Mouse (Mus musculus) granulocyte monocyte progenitor cell, adult 5-6 weeks (primary cell): Measurements from ENCODE around the gene St6galnac3. TPM values are rescaled to one million over a fixed set of nuclear protein-coding genes. Genes with fewer than 3 reads are reported as not detected.

Experiments used
- ATAC-seq: replicated peaks from 2 replicates; pipeline ENCODE4 v1.8.0; 2016; ENCODE audit warnings: mild to moderate bottlenecking, moderate TSS enrichment, inconsistent platforms; ENCODE audit not compliant: poor library complexity, severe bottlenecking
- total RNA-seq, 2 experiments: library from RNA; stranded (forward) in 1 of 2; stranded (reverse) in 1 of 2; fragments of 200-712, 200-1000 nt in 1 of 2; fragments of >200 nt in 1 of 2; fragmentation: Nextera tagmentation in 1 of 2; gene quantifications; 2 replicates each; pipeline ENCODE4 v1.2.3; 2014 to 2017

The St6galnac3 gene
- total RNA-seq, 2 experiments from 2014 or later: 0.31 to 4.2 TPM

- no peak for ATAC-seq
Measured at GRCm38 (mm10) chr3:153485176-153485575, 239.8 kb downstream of the St6galnac3 start.

- no peak for ATAC-seq
Measured at GRCm38 (mm10) chr3:153484701-153485100, 240.3 kb downstream of the St6galnac3 start.

GRCm38 (mm10) chr3:153483691-153484090, 241.3 kb downstream of the St6galnac3 start:
- ATAC-seq: no peak

GRCm38 (mm10) chr3:153482098-153482497, 242.9 kb downstream of the St6galnac3 start:
- no peak for ATAC-seq

GRCm38 (mm10) chr3:153481012-153481411, 244.0 kb downstream of the St6galnac3 start:
- 0 out of 2 replicates have a peak, but pooled peaks have one; percentile 10 for ATAC-seq

GRCm38 (mm10) chr3:153480636-153481006, 244.4 kb downstream of the St6galnac3 start:
- ATAC-seq: peak; percentile 84

- peak; percentile 74 for ATAC-seq
Measured at GRCm38 (mm10) chr3:153480005-153480635, 244.9 kb downstream of the St6galnac3 start.

DNA sequence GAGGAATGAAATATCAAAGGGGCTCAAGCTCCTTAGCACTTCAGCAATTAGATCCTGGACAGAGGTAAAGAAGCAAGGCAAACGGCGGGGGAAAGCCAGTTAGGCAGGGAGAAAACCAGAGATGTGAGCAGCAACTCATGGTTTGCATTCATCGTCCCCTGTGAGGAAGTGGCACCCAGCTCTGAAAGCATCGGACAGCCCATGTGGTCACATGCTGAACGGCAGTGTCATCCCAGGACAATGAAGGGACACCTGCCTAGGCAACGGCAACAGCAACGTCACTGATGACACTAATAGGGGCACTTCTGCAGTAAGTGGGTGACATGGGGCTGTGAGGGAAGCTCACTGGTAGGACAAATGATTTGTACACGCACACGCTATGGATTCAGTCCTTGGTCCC, 249.1 kb downstream of the St6galnac3 start:
- peak; percentile 20; the same call in 1 of the 2 replicates for ATAC-seq

DNA sequence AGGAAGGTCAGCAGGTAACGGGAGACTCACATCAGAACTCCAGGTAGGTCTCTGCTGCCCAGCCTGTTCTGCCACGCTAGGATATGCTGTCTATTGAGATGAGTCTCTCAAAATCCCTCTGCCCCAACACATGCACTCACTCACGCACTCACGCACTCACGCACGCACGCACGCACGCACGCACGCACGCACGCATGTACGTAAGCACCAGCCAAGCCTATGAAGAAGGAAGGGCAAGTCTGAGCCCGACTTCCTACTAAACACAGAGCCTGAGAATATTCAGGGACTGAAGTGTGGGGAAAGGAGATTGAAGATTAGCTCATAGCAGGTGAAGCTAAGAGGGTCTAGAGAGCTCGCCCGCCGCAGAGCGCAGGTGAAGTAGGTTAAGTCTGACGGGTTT, 249.5 kb downstream of the St6galnac3 start:
- ATAC-seq: no peak

GRCm38 (mm10) chr3:153472583-153473471, 252.1 kb downstream of the St6galnac3 start:
- ATAC-seq: no peak

DNA sequence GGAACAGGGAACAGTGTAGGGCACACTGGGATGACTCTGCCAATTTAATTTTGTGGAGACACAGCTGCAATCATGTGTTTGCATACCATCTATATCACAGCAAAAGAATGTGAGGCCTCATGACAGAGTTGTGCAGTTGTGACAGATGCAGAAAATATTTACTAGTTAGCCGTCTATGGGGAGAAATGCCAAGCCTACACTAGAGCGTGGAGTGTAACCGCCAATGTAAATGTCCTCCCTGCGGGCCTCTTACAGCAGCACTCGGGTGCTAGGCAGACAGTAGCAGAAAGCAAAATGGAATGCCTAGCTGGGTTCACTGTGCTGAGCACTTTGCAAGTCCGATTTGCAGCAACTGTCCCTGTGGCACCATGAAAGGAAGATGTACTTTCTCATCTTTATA, 261.1 kb downstream of the St6galnac3 start:
- no peak for ATAC-seq

DNA sequence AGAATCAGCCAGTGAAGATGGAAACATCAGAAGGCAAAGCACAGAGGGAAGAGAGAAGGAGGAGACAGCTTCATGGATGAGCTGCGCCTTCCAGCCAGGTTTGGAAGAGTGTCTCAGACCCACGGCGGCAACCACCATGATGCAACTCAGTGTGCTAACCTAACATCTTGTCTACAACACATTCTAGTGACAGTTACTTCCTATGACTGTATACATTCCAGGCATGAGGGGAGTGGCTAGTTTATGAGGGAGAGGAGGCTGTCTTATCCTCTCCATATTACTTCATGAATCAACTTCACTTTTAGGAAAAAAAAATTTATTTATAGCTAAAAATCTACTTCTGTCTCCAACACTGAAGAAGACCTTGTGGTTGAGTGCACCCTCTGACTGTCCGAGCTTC, 264.8 kb downstream of the St6galnac3 start:
- ATAC-seq: no peak

DNA sequence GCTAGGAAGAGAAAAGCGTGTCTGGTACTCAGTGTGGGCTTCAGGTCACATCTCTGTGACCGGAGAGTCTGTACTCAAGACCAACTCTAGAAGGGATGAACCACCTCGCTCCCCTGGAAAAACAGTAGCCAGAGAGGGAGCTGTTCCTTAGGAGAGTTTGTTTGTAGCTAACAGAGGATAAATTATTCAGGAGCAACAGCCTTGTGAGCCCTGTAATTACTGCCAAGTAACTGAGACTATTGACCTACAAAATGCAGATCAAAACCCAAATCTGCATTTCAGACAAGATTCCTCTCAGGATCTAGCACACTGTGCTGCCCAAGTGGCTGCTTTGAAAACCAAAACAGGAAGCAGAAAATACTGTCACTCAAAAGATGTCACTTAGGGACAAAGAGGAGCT, 266.4 kb downstream of the St6galnac3 start:
- ATAC-seq: no peak

DNA sequence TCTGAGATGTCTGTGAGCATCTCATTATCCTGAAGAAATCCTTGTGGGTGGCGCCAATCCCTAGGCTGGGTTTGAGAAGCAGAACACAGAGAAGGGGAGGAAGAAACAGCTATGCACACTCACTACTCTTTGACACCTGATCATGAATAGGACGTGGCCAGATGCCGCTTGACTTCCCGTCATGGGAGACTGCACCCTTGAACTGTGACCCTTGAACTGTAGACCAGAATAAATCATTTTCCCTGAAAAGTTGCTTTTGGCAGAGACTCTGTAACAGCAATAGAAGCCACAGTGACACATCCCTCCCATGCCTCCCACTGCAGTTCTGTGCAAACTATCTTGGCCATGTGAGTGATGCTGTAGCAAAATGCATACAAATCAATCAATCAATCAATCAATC, 267.3 kb downstream of the St6galnac3 start:
- no peak for ATAC-seq

DNA sequence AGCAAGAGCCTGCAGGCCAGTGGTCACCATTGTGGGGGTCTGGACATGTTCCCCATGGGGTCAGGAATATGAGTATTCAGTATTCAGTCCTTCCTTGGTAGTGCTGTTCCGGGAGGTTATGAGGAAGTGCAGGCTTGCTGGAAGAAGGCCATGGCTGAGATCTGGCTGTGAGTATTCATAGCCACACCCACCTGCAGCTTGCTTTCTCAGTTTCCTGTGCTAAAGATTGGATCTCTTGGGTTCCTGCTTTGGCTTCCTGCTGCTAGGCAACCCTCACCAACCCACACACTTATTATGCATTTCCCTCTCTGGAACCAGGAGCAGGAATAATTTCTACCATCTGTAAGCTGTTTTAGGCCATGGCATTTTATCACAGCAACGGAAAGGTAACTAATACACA, 267.8 kb downstream of the St6galnac3 start:
- ATAC-seq: peak; percentile 87

DNA sequence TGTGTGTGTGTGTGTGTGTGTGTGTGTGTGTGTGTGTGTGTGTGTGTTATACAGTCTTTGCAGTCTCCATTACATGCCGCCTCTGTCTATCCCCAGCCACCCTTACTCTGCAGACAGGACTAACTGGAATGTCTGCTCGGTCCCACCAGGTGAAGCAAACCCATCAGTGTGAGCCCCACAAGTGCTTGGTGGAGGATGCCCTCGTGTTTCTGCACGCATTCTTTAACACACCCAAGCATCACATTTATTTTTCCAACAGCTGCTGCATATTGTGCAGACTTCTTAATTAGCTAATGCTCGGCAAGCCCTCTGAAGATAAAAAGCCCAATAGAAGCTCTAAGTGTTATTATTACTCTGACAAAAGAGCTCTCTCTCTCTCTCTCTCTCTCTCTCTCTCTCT, 268.7 kb downstream of the St6galnac3 start:
- no peak for ATAC-seq

DNA sequence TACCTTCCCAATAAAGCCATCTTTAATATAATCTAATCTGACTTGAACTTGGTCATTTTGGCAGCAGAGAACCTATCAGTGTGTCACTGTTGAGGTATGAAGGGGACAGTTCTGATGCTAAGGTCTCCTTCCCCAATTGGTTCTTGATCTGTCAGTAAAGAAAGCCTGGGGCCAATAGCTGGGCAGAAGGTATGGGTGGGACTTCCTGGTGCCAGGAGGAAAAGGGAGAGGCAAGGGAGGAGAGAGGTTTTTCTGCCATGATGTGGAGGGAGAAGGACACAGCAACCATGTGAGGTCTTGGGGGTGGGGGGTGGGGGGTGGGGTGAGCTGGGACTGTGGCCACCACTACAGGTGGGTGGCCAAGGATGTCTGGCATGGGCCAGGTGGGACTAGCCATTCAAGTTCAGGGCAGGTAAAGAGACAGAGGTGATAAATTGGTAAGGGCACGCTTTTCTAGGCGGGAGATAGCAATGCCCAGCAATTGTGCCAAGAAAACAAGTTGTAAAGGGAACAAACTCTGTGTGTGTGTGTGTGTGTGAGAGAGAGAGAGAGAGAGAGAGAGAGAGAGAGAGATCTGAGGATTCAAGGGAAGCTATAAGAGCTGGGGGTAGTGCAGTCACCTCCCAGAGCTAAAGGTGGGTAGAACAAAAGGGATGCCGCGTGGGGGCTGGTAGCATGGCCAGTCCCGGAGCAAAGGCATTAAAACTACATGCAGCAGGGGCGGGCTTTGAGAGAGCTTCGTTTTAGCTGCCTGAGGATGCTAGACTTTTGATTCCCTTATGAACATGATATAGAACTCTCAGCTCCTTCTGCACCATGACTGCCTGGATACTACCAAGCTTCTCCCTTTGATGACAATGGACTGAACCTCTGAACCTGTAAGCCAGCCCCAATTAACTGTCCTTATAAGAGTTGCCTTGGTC, 271.6 kb downstream of the St6galnac3 start:
- ATAC-seq: no peak

DNA sequence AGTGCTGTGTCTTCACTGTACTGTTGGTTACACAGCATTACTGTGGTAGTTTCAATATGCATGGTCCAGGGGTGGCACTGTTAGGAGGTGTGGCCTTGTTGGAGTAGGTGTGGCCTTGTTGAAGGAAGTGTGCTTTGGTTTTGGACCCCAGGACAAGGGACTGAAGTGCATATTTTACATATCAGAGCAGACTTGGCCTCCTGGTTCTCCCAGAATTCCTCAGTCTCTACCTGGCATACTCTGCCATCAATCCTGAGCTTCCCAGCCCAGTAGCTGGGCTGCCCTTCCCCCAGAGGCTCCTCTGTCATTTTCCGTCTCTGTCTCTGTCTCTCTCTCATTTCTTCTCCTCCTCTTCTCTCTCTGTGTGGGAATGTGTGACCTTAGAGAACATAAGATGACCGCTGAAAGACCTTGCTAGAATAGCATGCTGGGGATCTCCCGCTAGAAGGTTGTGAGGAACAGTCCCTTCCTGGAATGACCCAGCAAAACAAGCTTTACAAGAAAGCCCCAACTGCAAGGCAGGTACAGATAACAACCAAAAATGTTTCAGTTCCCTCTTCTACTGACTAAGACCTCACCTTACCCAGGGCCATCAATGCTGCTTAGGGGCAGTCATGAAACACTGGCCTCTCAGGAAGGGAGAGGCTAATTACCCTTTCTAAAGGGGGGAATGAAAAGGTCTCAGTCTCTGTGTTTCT, 272.5 kb downstream of the St6galnac3 start:
- no peak for ATAC-seq

DNA sequence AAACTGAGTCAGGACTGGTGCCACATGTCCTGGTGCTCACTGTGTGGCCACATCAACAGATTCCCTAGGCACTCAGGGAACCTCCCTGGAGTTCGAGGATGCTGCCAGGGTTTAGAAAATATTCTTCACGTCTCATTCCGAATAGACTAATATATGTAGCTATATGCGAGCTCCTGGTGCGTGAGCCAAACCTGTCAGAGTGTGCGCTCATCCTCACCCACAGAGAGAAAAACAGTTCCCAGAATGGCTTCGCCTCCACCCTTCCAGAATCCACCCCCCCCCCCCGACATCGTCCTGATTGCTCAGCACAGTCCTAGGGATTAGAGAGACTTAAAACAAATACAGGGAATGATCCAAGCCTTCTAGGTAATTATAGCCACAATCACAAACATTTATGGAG, 283.6 kb downstream of the St6galnac3 start:
- no peak for ATAC-seq
